Mouse (Mus musculus) left cerebral cortex, adult 8-10 months (tissue): Measurements from ENCODE around the gene Ptgis. TPM values are rescaled to one million over a fixed set of nuclear protein-coding genes. Genes with fewer than 3 reads are reported as not detected.
A peak's percentile ranks its signal among the peaks of the same experiment; 100 is the strongest.

Experiments used
- DNase-seq, 2 experiments: peaks; one replicate each; pipeline ENCODE4 v3.0.0; 2022; ENCODE audit warnings: low spot score in 2 of 2
- total RNA-seq, 4 experiments: library from RNA; stranded (reverse); gene quantifications; 2 replicates each; pipeline ENCODE4 v1.2.4; 2022

The Ptgis gene
- total RNA-seq, 4 experiments from 2014 or later = 1.3 to 2.6 (median 2.1) TPM

DNA sequence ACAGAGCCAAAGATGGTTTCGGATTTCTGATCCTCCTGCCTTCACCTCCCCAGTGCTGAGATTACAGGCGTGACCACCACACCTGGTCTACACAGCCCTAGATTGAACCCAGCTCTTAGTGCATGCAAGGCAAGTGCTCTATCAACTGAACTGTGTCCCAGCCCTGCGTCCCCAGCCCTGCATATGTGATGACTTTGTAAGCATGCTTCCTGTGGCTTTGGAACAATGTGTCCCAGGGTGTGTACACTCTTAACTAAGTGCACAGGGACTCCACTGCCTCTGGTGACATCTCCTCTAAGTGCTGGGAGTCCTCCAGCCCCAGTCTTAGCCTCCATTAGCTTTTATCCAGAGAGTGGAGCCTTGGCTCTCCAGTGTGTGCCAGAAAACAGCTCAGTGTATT lies 47.0 kb downstream of the Ptgis start:
- no peak for DNase-seq

DNA sequence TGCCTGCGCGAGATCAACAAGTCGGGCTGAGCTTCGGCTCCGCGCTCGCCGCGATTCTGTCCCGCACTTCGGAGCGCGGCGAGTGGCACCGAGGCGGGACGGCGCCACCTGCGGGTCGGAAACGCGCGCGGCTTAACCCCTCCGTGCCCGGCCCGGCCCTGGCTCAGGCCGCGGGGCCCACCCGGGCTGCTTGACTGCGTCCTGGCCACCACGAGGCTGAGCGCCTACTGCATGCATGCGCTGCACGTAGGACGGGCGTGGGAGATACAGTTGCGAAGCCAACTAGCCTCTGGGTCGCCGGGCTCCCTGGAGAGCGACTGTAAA lies 50.4 kb downstream of the Ptgis start, which contains the start of gene Kcnb1:
Kcnb1 (minus strand) TSS at position 80 of the 324 bp plus-strand sequence.
- peak in 1 of 2 experiments; percentile 72 for DNase-seq

DNA sequence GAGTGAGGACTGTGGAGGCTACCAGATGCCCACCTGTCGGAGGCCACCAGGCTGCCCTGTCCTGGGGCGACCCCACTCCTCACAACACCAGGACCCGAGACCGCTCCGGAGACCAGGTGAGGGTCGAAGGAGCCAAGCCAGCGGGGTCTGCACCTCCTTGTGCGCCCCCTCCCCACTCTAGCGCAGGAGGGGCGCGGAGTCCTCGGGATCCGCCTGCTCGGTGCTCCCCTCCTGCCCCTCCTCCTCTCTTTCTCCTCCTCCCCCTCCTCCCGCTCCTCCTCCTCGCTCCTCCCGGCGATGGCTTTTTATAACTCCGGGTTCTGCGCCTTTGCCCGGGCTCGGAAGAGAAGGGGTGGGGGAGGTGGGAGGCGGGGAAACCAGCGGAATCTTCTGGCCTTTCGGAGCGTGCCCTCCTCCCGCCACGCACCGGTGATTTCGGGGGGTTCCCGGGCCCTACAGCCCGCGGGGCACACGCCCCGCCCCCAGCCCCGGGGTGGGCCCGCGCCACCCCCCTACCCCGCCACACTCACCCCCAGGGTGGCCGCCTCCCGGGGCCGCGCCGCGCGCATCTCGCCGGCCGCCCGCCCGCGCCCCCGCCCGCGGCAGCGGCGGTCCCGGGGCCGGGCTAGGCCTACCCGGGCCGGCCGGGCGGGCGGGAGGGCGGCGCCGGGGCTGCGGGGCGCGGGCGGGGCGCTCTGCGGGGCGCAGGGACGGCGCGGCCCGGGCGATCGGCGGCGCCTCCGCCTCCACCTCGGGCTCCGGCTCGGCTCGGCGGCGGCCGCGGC lies 50.9 kb downstream of the Ptgis start:
- no peak for DNase-seq

DNA sequence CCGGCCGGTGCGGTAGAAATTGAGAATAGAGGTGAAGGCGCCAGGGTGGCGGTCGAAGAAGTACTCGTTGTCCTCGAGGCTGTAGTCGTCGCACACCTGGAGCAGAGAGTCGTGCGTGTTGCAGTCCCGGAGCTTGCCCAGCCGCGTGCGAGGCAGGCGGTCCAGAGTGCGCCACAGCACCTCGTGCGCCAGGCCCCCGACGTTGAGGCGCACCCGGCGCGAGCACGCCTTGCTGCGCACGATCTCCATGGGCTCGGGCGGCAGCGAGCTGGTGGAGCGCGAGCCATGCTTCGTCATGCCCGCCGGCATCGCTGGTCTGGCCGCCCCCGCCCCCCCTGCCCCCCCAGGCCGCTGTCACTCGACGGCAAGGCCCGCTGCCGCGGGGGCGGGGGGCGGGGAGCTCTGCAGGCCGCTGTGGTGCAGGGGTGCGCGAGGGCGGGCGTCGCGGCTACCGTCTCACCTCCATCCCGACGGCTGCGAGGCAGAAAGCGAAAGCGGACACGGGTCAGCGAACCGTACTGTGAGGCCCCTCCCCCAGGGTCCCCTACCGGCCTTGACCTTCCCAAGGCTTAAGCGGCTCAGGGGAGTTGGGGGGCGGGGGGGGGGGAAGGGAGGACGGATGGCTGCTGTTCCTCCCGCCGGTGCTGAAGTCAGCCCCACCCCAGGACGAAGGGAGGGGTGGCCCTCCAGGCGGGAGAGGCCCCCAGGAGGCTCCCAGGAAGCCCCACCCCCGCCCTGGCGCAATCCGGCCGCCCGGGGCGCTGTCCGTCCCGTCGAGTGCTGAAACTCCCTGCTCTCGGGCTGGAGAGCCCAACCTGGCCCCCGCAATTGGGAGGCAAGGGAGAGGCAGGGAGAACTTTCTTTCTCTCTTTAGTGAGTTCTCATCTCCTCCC lies 51.8 kb downstream of the Ptgis start:
- DNase-seq = no peak

DNA sequence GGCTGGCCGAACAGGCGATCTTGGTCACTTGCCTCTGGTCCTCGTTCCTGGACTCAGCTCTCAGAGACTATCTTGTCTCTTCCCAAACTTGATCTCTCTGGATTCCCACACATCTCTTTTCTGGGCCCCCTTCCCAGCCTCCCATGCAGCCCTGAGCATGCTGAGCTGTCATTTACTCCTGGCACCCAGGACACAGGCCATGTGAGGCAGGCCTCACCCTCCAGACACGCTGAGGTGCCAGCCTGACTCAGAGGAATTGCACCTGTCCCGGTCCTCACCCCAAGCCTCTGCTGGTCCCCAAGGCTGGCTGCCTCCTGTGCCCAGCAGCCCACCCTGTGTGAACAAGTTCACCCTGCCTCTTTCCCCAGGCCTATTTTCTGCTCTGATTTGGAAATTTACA lies 53.3 kb downstream of the Ptgis start:
- no peak for DNase-seq

DNA sequence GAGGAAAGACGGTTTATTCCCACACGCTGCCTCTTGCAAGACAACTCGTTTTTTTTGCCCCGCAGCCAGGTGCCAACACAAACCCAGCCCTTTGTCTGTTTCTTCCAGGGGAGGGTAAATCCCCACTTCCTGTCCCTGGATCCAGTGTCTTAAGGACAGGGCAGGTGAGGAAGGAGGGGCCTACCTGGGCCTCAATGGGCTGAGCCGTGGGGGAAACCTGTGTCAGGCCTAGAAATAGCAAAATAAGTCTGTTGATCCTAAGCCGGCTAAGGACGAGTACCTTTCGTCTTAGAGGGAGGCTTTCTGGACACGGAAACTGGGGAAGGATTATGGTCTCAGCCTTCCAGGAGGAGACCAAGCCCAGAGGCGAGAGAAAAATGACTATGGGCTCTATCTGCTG lies 53.9 kb downstream of the Ptgis start:
- no peak for DNase-seq

DNA sequence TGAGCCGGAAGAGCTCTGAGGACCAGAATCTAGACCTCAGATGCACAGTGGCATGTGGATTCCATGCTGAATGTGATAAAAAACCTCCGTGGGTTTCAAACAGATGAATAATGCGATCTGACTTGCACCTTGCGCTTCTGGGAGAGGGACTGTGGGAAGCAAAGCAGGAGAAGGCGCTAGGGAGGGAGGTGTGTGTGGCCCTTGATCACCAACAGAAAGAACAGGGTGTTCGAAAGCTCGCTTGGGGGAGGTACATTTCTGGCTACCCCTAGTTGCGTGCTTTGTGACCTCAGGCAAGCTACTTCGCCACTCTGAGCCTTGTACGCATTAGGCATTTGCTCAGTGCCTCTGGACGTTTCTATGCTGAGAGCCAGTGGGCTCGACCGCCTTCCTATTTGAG lies 54.4 kb downstream of the Ptgis start:
- DNase-seq = no peak

DNA sequence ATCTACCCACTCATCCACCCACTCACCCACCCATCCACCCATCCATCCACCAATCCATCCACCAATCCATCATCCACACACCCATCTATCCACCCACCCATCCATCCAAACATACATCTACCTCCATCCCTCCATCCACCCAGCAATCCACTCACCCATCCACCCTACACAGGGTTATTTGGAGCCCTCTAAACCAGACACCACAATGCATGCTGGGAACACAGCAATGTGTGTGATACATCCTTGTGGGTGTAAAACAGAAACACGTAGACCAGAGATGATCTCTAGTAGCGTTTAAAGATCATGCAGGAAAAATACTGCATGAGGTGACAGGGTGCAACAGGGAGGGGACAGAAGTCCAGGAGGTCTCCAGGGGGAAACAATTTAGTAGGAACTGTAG lies 55.0 kb downstream of the Ptgis start:
- DNase-seq = no peak

DNA sequence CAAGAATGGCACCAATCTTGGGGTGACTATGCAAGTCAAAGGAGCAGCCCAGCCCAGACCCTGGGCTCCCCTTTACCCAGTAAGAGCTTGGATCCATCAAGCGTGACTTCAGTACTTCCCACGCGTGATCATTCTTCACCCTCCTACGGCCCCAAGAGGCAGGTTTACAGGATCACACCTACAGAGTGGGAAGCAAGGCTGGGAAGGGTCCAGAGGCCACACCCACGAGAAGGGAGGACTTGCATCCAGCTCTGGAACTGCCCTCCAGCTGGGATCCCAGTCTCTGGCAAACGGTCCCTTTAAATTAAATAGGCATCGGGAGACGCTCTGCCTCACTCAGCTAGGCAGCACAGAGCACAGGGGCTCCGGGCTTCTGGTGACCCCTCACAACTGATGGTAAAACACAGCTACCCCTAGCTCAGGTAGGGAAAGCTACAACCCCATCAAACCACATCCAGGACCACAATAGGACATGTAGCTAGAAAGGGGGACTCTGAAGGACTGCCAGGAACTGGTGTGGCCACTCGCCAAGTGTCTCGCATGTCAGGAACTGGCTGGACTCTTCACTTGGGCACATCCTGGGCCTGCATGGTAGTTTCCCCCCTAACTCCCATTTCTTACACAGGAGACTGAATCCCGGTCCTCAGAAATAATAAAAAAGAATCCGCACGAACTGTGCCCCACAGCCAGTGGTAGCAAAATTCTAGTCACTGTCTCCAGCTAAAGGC lies 58.6 kb downstream of the Ptgis start:
- DNase-seq = no peak

DNA sequence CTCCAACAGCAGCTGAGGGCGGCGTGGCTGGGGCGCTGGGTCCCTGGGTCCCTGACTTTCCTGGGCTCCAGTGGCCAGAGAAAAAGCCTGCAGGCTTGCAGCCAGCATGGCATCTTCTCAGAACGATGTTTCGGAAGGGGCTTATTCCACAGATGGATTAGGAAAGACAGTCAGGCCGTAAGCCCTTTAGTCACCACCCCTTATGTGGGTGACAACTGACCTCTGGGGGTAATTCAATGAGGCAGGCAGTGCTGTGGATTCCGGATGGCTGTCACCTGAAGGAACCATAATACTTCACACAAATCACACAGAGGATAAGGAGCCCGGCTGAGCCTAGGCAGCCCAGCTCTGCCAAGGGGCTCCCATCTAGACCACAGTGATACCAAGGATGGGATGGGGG lies 59.3 kb downstream of the Ptgis start:
- no peak for DNase-seq

DNA sequence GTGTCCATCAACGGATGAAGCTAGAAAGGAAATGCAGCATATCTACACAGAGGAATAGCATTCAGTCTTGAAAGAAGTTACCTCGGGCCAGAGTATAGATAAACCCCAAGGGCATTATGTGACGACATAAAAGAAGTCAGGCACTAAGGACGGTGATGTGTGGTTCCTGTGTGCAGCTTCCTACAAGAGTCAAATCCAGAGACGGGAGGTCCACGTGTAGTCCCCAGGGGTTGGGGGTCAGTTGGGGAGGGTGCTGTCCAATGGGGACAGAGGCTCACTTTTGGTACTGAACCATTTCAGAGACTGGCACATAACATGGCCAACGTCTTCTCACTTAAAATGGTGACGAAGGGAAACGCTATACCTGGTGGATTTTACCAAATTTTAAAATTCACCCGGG lies 61.1 kb downstream of the Ptgis start:
- DNase-seq = no peak

DNA sequence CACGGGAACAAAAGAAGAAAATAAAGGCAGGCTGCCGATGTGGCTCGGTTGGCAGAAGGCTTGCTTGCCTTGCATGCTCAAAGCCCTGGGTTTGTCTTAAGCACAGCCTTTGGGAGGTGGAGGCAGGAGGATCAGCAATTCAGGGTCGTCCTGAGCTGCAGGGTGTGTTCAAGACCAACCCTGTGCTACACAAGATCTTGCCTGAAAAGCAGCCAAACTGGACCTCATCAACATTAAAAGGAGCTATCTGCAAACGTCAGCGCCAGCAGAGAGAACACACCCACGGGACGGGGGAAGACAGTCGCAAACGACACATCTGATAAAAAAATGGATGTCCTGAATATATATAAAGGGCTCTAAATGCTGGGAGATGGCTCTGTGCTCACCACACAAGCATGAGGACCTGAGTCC lies 63.2 kb downstream of the Ptgis start:
- DNase-seq = peak in 1 of 2 experiments; percentile 75

DNA sequence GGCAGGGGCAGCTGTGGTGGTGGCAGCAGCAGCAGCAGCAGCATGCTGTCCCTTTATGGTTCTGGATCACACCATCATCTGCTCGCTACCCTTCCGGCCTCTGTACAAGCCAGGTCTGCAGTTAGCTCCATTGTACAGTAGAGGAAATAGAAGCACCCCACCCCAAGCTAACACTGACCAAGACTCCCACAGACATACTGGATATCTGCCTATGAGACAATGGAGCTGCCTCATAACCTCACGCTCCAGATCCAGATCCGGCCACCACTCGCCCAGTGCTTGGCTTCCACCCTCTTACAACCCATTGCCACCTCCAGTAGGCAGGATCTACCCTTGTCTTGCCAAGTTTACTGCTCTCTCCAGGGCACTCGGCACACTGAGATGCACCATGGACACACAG lies 65.1 kb downstream of the Ptgis start:
- DNase-seq = no peak

DNA sequence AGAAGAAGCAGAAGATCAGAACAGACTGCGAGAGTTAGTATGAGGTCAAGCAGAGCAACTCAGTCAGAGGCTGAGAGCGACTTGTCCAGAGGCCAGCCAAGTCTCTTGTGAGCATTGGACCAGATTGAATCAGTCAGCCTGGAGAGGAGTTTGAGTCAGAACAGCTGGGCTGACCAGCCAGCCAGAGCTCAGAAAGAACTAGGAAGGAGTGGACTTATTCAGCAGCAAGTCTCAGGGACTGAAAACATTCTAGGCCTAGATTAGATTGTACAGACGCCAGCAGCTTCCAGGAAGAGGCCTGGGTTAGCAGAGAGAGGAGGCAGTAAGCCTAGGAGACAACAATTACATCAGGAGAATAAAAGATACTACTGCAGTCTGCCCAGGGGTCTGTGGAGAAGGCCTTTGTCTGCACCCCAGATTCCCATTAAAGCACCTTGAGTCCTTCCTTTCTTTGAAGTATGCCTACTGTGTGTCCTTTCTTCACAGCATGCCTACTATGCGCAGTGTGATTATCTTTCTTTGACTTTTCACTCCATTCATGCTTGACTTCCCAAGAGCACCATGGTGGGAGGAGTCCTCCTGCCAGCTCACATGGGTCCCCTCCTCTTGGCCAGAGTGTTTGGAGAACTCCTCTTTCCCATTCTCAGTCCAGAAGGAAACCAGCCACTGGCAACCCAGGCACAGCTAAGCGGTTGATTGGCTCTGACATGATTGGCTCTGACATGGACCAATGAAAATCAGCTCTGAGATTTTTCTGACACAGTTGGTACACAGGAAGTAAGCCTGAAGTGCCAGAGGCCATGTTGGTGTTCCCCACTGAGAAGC lies 67.1 kb downstream of the Ptgis start:
- no peak for DNase-seq

DNA sequence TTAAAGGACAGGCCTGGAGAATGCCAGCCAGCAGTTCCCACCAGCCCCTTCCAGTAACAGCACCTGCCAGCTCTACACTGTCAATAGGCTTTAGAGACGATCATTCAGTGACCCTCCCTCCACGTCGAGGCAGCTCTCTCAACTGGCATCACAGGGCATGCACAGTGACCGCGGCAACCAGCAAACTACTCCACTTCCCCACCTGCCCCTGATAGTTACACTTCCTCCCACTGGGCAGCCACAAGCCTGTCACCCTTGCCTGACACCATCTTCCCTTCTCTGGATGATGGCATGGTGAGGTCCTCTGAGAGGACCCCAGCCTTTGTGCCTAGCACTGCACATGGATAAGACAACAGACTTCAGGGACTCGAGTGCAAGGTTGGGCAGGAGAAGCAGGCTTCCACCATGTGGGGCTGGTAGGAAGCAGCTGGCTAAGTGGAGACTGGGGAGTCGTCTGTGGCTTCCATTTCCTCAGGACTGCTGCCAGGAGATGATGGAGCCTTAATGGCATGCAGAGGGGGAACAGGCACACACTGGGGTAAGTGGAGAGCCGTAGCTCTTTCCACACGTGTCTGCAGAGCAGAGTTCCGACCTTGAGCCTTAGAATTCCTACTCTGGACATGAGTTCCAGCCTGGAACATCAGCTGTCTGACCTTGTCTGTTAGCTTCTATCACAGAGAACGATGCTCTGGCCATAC lies 72.7 kb downstream of the Ptgis start:
- DNase-seq = no peak

DNA sequence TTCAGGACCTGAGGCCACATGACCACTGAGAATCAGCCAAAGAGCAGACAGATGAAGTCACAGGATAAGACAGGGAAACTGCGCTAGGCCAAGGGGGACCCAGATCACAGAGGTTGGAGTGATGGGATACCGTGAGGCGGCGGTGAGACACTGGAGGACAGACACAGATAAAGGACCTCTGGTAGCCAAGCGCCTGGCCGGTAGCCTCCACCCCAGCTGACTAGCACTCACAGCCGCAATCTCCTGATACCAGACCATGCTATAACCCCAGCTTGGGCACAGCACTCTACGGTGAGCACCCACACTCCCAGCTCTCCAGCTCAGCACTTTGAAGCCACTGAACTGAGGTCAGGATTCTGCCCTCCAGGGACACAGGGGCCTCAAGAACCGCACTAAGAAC lies 76.8 kb downstream of the Ptgis start:
- no peak for DNase-seq

DNA sequence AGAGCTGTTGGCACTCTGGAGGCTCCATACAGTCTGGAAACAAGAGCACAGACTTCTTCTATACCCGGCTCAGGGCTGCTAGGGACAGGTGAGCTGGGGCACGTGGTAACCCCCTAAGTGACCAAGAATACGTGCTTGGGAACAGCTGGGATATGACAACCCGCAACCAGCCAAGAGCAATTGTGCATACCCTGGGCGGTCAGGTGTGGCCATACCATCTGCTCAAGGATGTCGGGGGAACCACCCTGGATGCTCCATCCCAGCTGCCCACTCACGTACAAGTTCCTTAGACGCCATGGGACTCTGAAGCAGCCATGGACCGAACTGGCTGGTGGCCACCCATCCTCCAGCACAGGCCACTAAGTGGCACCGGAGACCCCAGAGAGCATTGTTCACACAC lies 77.3 kb downstream of the Ptgis start:
- DNase-seq = no peak

DNA sequence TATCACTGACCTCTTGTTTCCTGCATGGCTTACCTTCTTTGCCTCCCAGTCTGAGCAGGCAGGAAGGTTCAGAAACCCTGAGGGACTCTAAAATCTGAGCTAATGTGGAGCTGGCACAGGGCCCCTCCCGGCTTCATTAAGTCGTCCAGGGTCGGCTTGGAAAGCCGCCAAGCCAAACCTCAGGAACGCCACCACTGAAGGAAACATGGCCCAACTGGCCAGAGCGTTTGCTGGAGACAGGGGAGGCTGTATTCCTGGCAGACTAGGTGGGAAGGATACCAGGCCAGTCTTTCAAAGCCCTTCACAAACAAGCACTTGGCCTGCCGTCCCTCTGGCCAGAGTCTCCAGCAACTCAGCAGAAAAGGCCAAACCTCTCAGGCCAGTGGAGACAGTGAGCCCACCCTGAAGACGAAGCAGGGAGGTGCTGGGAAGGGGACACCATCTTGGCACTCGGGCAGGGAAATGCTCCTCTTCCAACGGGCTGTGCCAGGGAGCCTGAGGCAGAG lies 77.8 kb downstream of the Ptgis start:
- DNase-seq = no peak

DNA sequence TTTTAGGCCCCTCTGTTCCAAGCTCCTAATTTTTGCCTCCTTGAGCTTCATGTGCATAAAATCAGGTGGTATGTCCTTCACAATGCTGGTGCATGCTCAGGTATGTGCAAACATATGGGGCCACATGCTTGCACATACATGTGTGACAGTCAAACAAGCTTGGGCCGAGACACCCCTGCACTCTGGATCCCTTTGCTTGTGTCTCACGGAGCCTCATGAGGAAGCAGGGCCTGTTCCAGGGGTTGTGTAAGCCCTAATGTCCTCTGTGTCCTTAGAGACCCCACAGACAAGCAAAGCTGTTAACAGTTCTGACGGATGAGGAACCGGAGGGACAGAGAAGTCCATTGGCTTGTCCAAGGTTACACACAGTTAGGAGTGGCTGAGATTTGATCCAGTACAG lies 80.7 kb downstream of the Ptgis start:
- DNase-seq = no peak

DNA sequence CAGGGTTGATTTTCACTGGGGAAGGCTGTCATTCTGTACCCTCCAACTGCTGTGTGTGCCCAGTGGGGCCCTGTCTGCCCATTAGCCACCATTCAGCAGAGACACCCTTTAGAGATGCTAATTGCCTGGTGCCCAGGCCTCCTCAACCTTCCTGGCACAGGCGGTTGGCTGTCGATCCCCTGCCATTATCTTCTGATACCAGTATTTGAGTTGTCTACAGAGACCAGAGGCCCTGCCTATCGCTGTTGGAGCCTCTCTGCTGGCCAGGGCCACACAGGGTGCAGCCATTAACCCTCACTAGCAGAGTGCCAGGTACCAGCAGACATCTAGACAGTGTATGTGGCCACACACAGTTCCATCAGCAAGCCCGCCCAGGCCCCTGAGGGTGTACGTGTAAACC lies 81.6 kb downstream of the Ptgis start:
- DNase-seq = no peak
